Mouse (Mus musculus) cerebellum, adult 9-10 months (tissue): ENCODE measurements around the gene 2310034G01Rik.

ENCODE experiments used
- DNase-seq: peaks from one replicate; pipeline ENCODE4 v3.0.0; 2022

2310034G01Rik gene

DNA sequence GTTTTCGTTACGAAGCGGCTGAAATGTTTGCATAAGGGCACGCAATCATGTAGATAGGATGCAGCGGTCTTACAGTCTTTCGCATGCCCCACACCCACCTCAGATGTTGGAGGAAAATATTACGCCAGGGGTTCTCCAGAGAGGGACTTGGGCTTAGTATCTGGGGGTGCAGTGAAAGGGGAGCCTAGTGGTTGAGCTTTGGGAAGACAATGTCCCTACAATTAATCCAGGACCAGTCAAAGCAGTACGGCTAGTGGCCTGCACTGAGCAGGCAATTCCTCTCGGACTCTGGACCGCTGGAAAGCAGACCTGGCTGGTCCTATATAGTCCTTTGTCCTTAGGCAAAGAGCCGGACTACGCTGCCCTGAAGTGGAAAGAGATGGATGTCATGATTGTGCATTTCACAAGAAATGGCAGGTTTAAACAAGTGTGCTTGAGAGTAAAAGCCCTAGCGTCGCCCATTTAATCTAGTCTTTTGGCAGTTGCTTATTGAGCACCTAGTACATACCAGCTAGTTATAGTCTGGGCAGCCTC lies 22.5 kb downstream of the 2310034G01Rik start:
- DNase-seq, result no peak

DNA sequence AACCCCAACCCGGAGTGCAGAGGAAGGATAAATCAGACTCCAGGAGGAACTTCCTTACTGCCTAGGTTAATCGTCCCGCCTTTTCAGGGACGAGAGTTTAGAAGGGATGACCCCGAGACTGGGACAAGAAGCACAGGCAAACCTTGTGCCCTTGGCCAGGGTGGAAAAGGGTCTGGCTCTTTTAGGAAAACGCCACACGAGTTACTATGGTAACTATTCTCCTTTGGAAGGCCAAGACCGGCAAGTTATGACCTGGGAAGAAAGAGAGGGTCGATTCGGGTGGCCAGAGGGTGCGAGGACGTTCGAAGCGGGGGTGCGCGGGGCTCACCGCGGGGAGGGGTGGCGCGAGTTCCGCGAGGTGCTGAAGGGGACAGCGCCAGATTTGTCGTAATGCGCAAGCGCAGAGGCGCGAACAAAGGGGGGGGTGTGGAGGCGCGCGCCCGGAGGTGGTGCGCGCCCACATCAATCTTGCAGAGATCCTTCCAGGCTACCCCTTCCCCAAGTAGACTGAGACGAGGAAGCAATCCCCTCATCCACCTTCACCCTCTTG lies 23.3 kb downstream of the 2310034G01Rik start, which contains the start of gene Psd:
Psd (minus strand) TSS at position 401 of the 550 bp plus-strand sequence.
- DNase-seq, result peak; percentile 86

DNA sequence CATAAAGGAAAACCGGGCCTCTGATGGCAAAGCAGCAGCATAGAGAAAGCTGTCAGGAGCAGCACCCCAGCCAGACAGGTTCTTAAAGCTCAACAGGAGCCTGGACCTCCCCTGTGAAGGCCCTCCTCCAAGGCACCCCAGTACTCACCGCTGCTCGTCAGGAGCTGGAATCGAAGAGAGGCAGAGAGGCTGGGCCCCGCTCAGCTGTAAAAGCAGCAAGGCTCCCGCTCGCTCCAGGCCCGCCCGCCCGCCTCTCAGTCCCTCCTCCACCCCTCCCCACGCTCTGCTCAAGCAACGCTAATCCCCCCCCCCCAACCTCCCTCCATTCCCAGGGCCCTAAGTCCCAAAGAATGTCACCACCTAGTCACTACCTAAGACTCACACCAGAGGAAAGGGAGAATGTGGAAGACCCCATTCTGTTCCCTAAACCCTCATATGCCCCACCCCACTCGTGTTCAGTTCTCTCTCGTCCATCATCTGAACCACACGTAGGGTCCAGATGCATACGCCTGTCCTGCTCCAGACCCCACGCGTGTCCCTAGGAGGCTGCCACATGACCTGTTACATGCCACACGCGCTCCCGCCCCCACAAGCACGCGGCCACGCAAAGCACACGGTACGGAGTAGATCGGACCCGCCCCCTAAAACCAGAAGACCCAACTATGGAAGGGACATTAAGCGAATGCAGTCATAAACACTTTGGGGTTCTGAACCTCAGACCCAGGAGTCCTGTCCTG lies 23.9 kb downstream of the 2310034G01Rik start:
- peak; percentile 79 for DNase-seq

DNA sequence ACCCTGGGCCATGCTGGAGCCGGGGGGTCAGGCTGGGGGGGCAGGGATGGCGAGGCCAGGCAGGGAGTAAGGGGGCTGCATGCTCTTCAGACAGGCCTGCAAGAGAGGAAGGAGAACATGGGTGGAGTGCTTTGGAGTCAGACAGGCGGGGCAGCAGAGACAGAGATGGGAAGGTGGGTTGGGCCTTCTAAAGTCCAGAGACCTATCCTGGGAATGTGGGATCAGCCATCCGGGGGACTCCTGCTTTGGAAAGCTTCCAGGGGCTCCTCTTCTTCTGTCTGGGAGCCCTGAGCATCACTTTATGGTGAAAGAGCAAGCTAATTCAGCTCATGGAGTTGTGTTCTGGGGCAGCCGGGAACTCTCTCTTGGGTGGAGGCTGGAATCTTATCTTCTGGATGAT lies 25.2 kb downstream of the 2310034G01Rik start:
- peak; percentile 66 for DNase-seq

DNA sequence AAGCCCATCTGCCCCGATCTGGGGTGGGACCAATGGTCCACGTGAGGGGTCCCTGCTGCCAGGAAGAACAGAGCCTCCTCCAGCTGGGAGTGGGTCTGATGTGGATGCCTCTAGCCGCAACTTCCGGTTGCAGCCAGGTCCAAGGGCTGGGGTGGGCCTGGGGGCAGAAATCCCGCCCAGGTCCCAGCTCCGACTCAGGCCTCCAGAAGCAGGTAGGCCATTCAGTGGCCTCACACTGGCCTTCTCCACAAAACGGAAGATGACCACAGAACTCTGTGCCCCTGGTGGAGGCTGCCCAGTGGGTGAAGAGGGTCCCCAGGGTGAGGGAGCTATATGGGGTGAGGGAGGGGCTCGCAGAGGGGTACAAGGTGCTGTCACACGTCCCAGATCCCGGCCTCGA lies 25.7 kb downstream of the 2310034G01Rik start:
- DNase-seq, result no peak

DNA sequence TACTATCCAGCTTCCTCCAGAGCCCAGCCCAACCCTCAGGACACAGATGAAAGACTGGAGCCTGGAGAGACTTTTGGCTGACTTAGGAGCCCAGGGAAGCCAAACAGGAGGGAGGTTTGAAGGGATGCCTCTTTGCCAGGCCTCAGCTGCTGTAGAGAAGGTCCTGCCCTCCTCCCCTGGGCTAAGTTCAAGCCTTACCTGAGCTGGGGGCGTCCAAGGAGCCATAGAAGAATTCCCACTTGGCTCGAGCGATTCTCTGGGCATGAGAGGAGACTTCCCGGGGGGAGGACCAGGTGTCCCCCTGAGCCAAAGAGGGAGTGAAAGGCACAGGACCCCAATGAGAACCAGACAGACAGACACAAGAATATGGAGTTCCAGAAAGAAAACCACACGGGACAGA lies 26.4 kb downstream of the 2310034G01Rik start:
- DNase-seq, result no peak

DNA sequence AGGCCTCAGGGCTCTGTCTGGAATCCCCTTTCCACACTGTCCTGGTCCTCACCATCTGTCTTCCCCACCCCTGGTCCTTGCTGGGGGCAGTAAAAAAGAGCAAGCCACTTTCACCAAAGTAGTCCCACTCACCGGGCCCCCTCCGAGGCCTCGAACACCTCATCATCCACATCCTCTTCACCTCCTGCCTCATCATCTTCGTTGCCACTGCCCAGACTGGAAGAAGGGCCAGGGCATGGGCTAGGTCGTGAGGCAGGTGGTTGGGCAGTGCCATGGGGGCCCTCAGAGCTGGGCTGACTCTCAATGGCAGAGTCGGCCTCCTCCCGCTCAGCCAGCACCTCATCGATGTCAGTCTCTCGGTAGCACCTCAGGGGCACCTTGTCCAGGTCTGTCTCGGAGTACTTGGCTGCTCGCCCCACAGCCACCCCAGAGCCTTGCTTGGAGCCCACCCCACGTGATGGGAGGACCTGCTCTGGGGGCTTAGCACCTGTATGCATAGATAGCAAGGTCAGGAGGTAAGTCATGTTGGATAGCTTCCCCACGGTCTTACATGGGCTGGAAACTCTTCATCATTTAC lies 27.0 kb downstream of the 2310034G01Rik start:
- peak; percentile 72 for DNase-seq

DNA sequence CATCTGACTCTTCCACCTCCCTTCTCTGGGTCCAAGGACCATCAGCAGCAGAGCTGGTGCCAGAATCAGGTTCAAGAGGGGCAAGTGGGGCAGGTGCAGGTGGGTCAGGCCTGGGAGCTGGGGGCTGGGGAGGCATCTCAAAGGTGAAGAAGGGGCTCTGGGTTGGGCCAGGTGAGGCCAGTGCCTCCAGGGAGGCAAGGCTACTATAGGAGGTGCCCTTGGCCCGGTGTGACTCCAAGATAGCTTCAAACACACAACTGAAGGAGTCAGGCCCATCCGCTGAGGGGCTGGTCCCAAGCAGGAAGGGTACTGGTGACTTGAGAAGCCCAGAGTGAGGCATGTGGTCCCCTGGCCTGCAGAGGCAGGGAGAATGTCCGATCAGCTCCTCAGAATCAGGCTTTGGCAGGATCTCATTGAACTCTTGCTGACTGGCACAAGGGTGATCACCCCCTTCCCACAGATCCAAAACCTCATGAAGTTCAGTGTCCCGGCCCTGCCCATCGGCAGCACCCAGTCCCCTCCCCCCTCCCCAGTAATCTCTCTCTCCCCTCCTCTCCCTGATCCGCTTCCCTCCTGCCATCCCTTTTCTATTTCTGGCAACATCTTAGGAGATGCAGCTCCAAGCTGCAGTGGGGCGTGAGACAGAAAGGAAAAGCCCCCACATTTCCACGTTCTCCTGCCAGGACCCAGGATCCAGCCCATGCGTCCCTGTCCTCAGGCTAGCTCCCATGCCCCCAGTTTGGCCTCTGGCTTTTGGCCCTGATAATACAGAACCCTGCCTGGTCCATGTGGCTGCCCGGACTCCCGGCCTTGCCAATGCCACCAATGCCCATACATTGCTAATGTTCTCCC lies 27.7 kb downstream of the 2310034G01Rik start:
- peak; percentile 68 for DNase-seq

DNA sequence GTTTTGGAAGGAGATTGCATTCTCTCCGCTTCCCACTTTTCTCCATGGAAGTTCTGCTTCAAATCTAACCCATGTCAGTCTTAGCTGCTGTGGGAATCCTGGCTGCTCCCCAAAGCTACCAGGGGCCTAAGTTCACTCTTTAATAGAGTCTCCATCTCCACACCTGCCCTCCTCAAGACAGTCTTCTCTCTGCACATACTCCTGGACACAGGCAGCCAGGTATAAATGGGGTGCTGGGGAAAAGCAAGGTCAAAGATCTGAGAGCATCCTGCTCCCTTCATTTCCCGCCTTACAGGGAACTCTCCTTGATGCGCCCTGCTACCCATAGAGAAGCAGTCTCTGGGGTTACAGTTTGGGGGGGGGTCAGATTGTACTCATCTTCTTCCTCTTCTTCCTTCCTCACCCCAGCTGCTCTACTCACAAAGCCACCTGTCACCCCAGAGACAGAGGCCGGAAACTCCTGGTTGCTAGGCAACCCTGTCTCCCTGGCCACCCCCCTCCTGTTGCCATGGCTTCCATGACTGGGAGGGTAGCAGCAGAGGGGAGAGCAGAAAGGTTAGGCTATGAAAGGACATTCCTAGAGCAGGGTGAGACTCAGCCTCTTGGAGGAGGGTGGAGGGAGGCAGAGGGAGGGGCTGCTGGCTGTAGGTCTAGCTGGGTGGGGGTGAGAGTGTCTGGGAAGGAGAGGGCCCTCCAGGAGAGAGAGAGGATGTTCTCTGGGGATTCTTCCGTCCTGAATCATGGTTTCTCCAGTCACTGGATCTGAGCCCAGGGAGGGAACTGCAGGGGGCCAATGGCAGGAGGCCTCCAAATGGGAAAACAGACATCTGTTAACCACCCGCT lies 28.8 kb downstream of the 2310034G01Rik start:
- DNase-seq, result peak; percentile 90

DNA sequence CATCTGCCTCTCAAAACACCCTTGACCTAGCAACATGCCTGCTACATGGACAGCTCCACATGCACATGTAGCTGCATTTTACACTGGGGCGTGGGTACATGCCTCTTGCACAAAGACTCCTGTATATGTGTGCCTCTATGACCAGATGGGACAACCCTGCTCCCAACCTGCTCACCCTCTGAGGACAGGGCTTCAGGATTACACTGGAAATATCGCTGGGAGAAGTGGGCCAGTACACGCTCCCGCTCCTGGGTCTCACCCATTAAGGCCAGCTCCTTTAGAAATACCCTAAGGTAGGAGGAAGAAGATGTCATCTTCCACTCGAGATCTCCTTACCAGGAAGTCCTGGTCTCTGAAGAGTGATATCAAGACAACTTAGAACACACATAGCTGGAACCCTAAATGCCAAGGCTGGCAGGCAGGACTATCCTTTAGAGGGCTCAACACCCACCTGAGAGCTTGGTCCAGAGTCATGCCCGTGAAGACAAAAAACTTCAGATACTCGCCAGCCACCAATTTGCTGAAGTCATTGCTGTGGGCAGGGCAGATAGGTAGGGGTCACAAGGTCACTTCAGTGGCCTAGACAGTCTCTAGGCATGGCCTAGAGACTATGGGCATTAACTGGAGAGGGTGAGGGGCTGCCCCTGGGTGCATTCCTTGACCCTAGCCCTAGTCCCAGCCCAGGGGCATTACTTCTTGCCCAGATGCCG lies 29.9 kb downstream of the 2310034G01Rik start:
- no peak for DNase-seq

DNA sequence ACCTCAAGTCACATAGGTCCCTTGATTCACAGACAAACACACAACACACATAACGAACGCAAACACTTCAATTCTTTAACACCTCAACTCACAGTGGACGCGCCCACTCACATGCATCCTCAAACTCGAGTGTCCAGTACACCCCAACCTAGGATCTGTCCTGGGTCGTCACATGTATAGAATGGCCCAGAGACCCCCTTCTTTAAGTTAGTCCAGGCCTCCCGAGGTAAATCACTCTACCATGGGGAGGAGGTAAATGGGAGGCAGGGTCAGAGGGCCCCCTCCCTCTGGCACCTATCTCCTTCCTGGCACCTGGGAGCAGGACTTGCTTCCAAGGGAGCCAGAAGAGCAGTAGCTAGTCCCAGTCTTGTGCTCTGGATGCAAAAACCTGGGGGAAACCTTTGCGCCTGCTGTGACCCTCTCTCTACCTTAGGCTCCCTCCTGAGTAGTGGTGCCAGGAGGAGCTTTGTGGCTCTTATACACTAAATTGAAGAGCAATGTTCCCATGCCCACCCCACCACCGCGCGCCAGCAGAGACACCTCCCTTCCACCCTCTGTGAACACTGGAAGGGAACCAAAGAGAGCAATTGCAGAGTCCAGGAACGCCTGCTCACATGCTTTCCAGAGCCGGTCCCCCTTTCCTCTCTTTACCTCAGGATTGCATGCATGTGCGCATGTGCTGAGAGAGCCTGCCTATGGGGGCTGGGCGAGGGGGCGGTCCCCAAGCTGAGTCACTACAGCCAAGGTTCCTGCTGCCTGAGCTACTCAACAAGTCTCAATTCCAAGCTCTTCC lies 31.3 kb downstream of the 2310034G01Rik start:
- peak; percentile 78 for DNase-seq

DNA sequence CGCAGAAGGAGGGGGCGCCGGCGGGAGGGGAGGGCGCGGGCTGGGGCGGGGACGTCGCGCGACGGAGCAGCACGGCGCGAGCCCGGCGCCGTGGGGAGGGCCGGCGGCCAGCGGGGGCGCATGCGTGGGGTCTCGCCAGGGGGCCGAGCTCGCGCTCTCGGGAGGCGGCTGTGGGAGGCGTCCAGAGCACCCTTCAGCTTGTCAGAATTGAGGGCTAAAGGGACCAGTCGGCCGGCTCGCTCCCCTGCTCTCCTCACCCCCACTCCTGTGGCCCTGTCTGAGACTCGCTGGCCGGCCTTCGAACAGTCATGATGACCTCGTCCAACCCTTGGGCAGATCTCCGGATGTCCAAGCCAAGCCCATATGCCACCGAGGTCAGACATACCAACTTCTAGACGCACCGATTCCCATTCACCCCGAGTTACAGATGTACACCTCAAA lies 32.1 kb downstream of the 2310034G01Rik start:
- peak; percentile 62 for DNase-seq

DNA sequence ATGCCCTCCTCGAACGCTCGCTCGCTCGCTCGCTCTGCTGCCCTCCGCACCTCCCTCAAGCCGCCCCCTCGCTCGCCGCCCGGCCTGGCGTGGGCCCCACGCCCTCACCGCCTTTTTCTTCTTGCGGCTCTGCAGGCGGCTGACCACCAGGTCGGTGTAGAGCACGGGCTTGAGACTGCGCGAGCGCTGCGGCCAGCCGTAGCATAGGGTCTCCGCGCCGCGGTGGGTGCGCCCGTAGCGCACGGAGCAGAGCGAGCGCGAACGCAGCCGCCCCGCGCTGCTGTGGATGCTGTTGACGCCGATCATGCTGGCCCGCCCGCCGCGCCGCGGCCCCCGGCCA lies 32.6 kb downstream of the 2310034G01Rik start:
- DNase-seq, result no peak

DNA sequence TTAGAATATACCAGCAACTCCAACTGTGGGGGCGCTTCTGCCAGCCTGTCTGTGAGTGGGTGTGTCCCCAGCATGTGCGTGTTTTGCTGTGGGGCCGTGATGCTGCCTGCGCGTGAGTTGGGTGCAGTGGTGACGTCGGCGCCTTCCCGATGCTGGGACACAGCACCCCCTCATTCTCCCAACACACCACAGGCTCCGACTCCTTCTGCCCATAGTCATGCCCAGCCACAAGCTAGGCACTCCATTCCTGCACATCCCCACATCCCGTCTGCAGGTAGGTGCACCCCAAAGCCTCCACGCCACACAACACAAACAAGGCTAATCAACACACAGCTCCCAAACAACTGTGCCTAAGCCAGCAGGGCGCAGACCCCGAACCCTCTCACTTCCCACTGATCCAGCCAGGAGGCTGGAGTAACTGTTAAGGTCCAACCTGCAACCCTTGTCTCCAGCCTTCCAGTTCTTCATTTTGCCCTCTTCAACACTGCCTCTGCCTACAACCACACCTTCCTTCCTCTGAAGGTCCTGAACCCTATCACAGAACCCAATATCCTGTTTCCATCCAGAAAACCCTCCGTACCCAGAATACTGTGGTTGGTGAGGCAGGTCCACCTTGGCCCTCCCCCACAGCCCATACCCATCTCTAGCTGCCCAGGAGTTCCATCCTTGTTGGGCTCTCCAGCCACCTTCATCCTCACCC lies 33.1 kb downstream of the 2310034G01Rik start:
- peak; percentile 48 for DNase-seq

DNA sequence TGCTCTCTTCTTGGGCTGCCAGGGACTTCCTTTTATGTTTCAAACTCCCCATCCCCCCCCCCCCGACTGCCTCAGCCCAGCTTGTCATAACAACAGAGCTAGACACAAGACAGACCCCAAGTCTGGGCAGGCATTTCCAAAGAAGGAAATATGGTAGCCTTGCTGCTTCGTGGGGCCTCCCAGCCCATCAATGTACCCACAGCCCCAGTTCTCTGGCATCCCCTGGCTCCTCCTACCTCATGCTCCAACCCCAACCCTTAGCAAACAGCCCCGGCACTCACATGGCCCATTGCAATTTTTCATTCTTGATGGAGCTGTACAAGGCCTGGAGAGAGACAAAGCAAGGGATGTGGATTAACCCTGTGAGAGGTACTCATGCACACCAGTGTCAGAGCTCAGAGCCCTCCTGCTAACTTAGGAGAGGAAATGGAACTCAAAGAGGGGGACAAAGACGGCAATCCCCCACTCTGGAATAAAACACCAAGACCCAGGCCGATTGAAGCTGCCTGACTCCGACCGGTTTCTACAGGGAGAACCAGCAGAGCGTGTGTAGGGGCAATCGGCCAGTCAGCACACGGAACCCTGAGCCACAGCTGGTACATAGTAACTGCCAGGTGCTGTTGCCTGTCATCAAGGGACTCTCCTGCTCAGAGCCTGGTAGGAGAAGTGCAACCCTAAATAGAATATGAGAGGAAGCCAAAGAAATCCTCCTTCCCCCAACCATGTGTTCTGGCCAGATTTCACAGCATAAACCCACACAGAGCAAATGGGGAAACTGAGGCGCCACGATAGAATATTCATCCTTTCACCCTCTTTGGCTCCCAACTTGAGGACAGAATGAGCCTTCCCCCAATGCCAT lies 34.1 kb downstream of the 2310034G01Rik start:
- DNase-seq, result peak; percentile 42

DNA sequence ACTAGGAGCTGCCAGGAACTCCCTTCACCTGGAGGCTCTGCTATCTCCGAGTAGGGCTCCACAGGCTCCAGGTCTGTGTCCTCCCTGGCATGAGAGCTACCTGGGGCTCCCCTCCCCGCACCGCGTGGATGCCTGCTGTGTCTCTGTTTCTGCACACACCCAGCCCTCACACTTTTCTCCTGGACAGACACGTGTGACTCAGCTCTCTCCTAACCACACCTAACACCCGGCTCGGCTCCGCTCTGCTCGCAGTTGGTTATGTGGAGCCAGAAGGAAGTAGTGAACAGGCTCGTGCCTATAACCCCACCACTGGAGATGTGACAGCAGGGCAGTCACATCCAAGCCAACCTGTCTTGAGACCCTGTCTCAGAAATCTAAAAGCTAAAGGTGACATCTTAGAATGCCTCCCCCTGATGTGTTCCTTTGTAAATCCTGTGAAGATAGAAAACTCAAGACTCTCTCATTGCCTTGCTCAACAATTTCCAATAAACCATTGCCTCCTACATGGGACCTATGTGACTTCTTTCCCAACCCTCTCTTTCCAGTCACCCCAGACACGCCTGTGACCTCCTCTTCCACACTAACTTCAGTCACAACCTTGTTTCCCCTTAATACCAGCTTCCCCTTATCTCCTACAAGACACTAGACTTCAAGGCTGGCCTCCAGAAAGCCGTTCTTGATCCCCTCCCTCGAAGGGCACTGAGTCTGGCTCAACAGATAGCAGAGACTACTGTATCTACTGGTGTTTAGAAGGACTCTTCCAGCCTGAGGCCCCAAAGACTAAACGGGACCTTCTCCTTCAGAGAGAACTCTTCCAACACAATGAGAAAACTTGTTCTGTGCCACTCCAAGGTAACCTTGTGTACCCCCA lies 35.0 kb downstream of the 2310034G01Rik start:
- peak; percentile 26 for DNase-seq

DNA sequence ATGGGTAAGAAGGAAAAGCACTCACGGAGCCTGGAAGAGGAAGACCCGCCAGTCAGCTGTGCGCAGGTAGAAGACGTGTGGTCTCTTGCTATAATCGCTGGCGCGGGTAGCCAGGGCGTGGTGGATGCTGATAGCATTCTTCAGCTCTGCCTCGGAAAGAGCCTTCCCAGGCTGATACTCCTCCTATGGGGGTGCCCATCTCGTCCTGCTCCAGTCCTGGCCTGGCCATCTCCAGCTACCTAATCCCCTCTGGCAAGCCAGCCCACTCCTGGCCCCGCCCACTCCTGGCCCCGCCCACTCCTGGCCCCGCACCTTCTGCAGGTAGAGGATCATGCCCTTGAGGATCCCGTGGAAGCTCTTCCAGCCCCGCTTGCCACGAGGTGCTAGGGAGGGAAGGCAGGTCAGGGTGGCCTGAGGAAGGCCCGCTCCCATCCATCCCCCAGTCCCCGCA lies 35.9 kb downstream of the 2310034G01Rik start:
- DNase-seq, result peak; percentile 51

DNA sequence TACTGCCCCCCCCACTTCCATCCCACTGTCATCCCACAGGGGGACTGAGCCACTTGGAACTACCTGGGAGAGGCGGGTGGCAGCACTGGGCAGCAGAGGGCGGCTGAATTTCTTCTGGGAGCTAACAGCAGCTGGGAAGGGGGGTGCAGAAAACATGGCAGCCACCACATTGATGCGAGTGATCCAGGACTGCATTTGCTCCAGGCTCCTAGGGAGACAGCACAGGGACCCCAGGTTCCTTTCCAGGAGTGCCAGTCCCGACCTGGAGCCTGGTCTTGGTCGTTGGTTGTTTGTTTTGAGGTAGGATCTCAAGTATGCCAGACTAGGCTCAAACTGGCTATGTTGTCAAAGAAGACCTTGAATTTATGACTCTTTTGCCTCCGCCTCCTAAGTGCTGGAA lies 36.5 kb downstream of the 2310034G01Rik start:
- no peak for DNase-seq
